Mouse (Mus musculus): ENCODE data around the gene Pdzrn3. TPM values are rescaled to one million over a fixed set of nuclear protein-coding genes. Genes with fewer than 3 reads are reported as not detected.

The Pdzrn3 gene
- polyA plus RNA-seq, 2 experiments: 0.36 to 0.92 TPM

DNA sequence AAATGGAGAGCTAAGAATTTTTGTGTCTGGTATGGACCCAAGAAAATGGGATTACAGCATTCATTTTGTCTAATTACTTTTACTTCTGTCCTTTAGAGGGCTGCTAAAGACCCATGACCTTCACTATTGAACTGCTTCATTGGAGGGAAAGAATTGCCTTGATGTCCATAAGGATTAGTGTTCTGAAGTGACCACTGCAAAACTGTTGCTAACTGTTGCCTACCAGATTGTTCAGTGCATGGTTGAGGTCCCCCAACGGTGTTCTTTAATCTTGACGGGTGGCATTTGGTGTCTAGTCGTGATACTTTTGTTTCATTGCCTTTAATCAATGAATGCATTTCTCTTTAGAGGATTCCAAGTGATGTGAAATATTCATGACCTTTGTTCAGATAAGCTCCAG lies 1.8 kb upstream of the Pdzrn3 start:
- no peak for DNase-seq (ENCODE audit: low read depth in 3 of 3, low spot score in 3 of 3)
- WGBS (ENCODE audit: insufficient replicate concordance): 38% methylated on average over 3 of the region's 3 CpGs

DNA sequence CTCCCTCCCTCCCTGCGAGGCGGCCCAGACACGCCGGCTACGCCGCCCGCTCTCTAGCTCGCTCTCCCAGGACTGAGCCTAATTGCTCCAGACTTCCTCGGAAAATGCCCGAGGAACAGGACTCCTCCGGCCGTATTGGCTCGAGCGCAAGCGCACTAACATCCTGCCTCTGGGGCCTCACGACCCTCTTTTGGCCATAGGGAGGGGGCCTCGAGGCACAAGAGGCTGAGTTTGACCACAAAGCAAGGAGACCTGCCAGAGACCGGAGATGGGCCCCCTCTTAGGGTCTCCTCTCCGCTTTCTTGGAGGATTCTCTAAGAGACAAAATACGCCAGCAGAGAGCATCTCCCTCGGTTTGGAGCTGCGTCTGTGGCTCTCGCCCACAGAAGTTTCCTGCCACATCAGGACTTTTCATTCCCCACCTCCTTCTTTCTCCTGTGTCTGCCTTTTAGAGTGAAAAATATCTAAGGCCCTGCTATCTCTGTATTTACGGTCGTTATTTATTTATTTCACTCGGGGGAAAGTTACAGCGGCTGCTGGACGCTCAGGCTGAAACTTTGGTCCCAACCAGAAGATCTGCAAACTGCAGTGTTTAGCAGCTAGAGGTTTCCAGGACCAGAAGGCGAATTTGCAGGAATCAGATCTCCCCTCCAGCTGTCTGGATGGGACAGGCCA lies 375 bp upstream of the Pdzrn3 start:
- H3K36me3 ChIP-seq (replicated peaks; ENCODE audit: control insufficient read depth, insufficient read depth, low read depth): no peaks in the 10 kb centered on the region
- H3K9ac ChIP-seq (replicated peaks): no peak overlapping the region
- ATAC-seq (ENCODE audit: insufficient read depth): 0 out of 2 replicates have a peak, but pooled peaks have one; percentile 17
- H3K27me3 ChIP-seq (ENCODE audit: control insufficient read depth, insufficient read depth, low read length): peaks cover 29% of the 10 kb centered on the region
- TF ChIP-seq EP300 (IDR thresholded peaks at IDR 0.05; ENCODE audit: low read depth) (no peak), CTCF (IDR thresholded peaks at IDR 0.05; ENCODE audit: low read depth) (no peak)
- 1% methylated on average over 23 of the region's 29 CpGs for WGBS (ENCODE audit: insufficient replicate concordance)
- H3K4me2 ChIP-seq (ENCODE audit: low read depth): peak overlapping the region; percentile 52
- peak overlapping the region; percentile 39 to 45 for H3K4me3 ChIP-seq (ENCODE audit: insufficient read depth in 1 of 2, low read depth in 2 of 2, low read length in 2 of 2)
- no peak for DNase-seq (ENCODE audit: low read depth in 3 of 3, low spot score in 3 of 3)
- H3K4me1 ChIP-seq (replicated peaks; ENCODE audit: control insufficient read depth in 2 of 2, insufficient read depth in 2 of 2, low read length in 1 of 2): no peaks in the 10 kb centered on the region; a peak in 1 of 4 replicates
- H3K9me3 ChIP-seq (ENCODE audit: control insufficient read depth, low read length): no peaks in the 10 kb centered on the region
- H3K27ac ChIP-seq: no peak overlapping the region

More for the DNA sequence above, 1.8 kb upstream of the Pdzrn3 start:
- Histone ChIP-seq H3K9me3 (ENCODE audit: control insufficient read depth, low read length) (no peaks in the 10 kb centered on the region), H3K36me3 (replicated peaks; ENCODE audit: control insufficient read depth, insufficient read depth, low read depth) (no peaks in the 10 kb centered on the region), H3K9ac (replicated peaks) (no peak overlapping the region), H3K27ac (no peak overlapping the region), H3K4me3 (ENCODE audit: insufficient read depth in 1 of 2, low read depth in 2 of 2, low read length in 2 of 2) (no peak overlapping the region), H3K4me2 (ENCODE audit: low read depth) (no peak overlapping the region), H3K4me1 (replicated peaks; ENCODE audit: control insufficient read depth in 2 of 2, insufficient read depth in 2 of 2, low read length in 1 of 2) (no peaks in the 10 kb centered on the region), H3K27me3 (ENCODE audit: control insufficient read depth, insufficient read depth, low read length) (peaks cover 29% of the 10 kb centered on the region)
- no peak for ATAC-seq (ENCODE audit: insufficient read depth)
- TF ChIP-seq EP300 (IDR thresholded peaks at IDR 0.05; ENCODE audit: low read depth) (no peak), CTCF (IDR thresholded peaks at IDR 0.05; ENCODE audit: low read depth) (no peak)

DNA sequence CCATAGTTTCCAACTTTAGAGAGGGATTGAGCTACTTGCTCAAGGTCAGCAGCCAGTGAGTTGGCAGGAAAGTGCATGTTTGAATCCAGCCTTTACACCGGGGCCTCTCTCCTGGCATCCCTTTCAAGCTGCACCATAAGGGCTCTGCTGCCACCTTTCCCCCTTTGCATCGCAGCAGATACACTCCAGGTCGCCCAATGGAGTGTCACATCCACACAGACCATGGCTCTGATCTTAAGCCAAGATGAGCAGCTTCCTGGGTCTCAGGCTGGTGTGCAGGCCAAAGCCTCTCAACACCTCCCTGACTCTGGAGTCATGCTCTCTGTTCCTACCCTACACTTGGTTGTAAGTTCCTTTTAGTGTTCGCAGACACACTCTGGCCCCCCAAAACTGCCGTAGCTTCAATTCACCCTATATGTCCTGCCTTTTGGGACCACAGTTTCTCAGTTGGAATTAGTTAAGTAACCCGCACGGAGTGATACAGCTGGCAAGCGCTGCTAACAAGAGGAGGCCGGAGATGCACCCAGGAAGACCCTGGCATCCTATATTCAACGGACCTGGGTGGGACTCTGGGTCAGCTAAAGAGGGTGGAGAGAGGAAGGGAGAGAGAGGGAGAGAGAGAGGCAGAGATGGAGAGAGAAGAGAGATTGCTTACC lies 1.1 kb downstream of the Pdzrn3 start:
- H3K9me3 ChIP-seq (ENCODE audit: control insufficient read depth, low read length): no peaks in the 10 kb centered on the region
- H3K27ac ChIP-seq: no peak overlapping the region
- no peak for TF ChIP-seq EP300 (IDR thresholded peaks at IDR 0.05; ENCODE audit: low read depth)
- TF ChIP-seq CTCF (IDR thresholded peaks at IDR 0.05; ENCODE audit: low read depth): no peak
- H3K27me3 ChIP-seq (ENCODE audit: control insufficient read depth, insufficient read depth, low read length): peaks cover 29% of the 10 kb centered on the region
- 8% methylated on average over 10 of the region's 10 CpGs for WGBS (ENCODE audit: insufficient replicate concordance)
- DNase-seq (ENCODE audit: low read depth in 3 of 3, low spot score in 3 of 3) (no peak), ATAC-seq (ENCODE audit: insufficient read depth) (peak; percentile 5; the same call in 1 of the 2 replicates)
- H3K9ac ChIP-seq (replicated peaks): no peak overlapping the region
- H3K4me3 ChIP-seq (ENCODE audit: insufficient read depth in 1 of 2, low read depth in 2 of 2, low read length in 2 of 2): peak overlapping the region; percentile 39 to 45
- no peaks in the 10 kb centered on the region for H3K36me3 ChIP-seq (replicated peaks; ENCODE audit: control insufficient read depth, insufficient read depth, low read depth)
- no peaks in the 10 kb centered on the region; a peak in 1 of 4 replicates for H3K4me1 ChIP-seq (replicated peaks; ENCODE audit: control insufficient read depth in 2 of 2, insufficient read depth in 2 of 2, low read length in 1 of 2)
- H3K4me2 ChIP-seq (ENCODE audit: low read depth): peak overlapping the region; percentile 52

DNA sequence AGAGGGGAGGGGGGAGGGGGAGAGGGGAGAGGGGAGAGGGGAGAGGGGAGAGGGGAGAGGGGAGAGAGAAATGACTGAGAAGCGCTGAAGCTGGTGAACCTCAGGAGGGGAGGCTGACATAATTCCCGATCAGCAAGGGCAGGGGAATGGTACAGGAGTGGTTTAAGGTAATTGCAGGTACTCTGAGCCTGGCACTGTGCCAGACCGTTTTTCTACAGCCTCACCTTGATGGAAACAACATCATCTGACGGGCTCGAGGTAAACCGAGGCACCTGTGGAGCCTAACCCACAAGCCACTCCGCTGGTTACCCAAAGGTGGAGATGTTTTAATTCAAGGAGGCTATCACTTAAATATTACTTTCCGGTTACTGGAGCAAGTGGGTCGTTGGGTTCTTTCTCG lies 1.6 kb downstream of the Pdzrn3 start:
- no peak overlapping the region for H3K9ac ChIP-seq (replicated peaks)
- no peaks in the 10 kb centered on the region for H3K36me3 ChIP-seq (replicated peaks; ENCODE audit: control insufficient read depth, insufficient read depth, low read depth)
- no peak for ATAC-seq (ENCODE audit: insufficient read depth)
- H3K4me1 ChIP-seq (replicated peaks; ENCODE audit: control insufficient read depth in 2 of 2, insufficient read depth in 2 of 2, low read length in 1 of 2): no peaks in the 10 kb centered on the region; a peak in 1 of 4 replicates
- TF ChIP-seq CTCF (IDR thresholded peaks at IDR 0.05; ENCODE audit: low read depth) (no peak), EP300 (IDR thresholded peaks at IDR 0.05; ENCODE audit: low read depth) (no peak)
- no peak for DNase-seq (ENCODE audit: low read depth in 3 of 3, low spot score in 3 of 3)
- H3K4me3 ChIP-seq (ENCODE audit: insufficient read depth in 1 of 2, low read depth in 2 of 2, low read length in 2 of 2): peak overlapping the region in 1 of 2 experiments; percentile 32; a peak in 1 of 4 replicates
- H3K4me2 ChIP-seq (ENCODE audit: low read depth): no peak overlapping the region
- 36% methylated on average over 10 of the region's 10 CpGs for WGBS (ENCODE audit: insufficient replicate concordance)
- peaks cover 29% of the 10 kb centered on the region for H3K27me3 ChIP-seq (ENCODE audit: control insufficient read depth, insufficient read depth, low read length)
- no peaks in the 10 kb centered on the region for H3K9me3 ChIP-seq (ENCODE audit: control insufficient read depth, low read length)
- no peak overlapping the region for H3K27ac ChIP-seq

DNA sequence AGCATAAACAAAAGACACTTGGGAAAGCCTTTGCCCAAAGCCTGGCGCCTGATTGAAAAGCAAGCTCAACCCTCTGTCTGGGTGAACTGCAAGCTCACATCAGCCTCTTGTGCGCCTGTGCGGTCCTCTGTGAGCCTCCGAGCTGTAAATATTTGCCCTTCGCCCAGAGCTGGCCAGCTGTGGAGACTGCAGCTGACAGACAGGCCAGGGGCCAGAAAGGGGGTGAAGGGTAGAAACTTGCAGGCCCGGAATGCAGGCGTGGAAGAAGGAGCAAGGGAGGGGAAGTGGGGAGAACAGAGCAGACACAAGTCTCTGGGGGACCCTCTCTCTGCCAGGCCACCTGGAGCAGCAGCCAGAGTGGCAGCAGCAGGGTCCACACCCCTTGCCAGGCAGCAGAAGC lies 3.0 kb downstream of the Pdzrn3 start:
- no peak overlapping the region for H3K9ac ChIP-seq (replicated peaks)

More for the DNA sequence above, 3.0 kb downstream of the Pdzrn3 start:
- TF ChIP-seq EP300 (IDR thresholded peaks at IDR 0.05; ENCODE audit: low read depth) (no peak), CTCF (IDR thresholded peaks at IDR 0.05; ENCODE audit: low read depth) (no peak)
- DNase-seq (ENCODE audit: low read depth in 3 of 3, low spot score in 3 of 3) (peak in 2 of 3 experiments; percentile 18 to 29), ATAC-seq (ENCODE audit: insufficient read depth) (peak; percentile 50)
- no peaks in the 10 kb centered on the region for H3K36me3 ChIP-seq (replicated peaks; ENCODE audit: control insufficient read depth, insufficient read depth, low read depth)
- no peaks in the 10 kb centered on the region for H3K9me3 ChIP-seq (ENCODE audit: control insufficient read depth, low read length)
- WGBS (ENCODE audit: insufficient replicate concordance): 22% methylated on average over 7 of the region's 7 CpGs
- H3K4me3 ChIP-seq (ENCODE audit: insufficient read depth in 1 of 2, low read depth in 2 of 2, low read length in 2 of 2): no peak overlapping the region
- H3K27ac ChIP-seq: no peak overlapping the region
- peaks cover 29% of the 10 kb centered on the region for H3K27me3 ChIP-seq (ENCODE audit: control insufficient read depth, insufficient read depth, low read length)
- no peaks in the 10 kb centered on the region; a peak in 1 of 4 replicates for H3K4me1 ChIP-seq (replicated peaks; ENCODE audit: control insufficient read depth in 2 of 2, insufficient read depth in 2 of 2, low read length in 1 of 2)
- H3K4me2 ChIP-seq (ENCODE audit: low read depth): peak overlapping the region; percentile 13; the same call in 1 of the 2 replicates

All from liver, embryonic 14.5 days (tissue).